Mouse (Mus musculus): ENCODE measurements around the gene Cabs1.

- TF ChIP-seq CTCF (IDR thresholded peaks at IDR 0.05; ENCODE audit: control insufficient read depth, insufficient read depth, insufficient read length) (no peak), USF1 (IDR thresholded peaks at IDR 0.05; ENCODE audit: low read depth) (no peak), CEBPB (IDR thresholded peaks at IDR 0.05; ENCODE audit: low read depth) (no peak)
These were observed 36.7 kb upstream of the Cabs1 start for GRCm38 (mm10) chr5:87942515-87942914.
